Mouse (Mus musculus) heart, postnatal 25 days (tissue): ENCODE data around the gene Nacc2. TPM values are rescaled to one million over a fixed set of nuclear protein-coding genes. Genes with fewer than 3 reads are reported as not detected.

Experiments used
- DNase-seq: peaks from one replicate; pipeline ENCODE4 v3.0.0; 2022; ENCODE audit warnings: low spot score
- intact Hi-C: fragments of 180-260 bp; cut with DNase I; formaldehyde crosslinking; loops from one replicate; pipeline ENCODE4 v1.15.1; 2025
- total RNA-seq, 2 experiments: library from RNA; stranded (reverse); gene quantifications; 2 replicates each; pipeline ENCODE4 v1.2.3; 2021

Gene Nacc2
- total RNA-seq, result 10 to 100 TPM; 25.5 to 28.9 TPM

GRCm38 (mm10) chr2:26123079-26123648 is at the start of gene Nacc2:
TSS of gene Nacc2 (minus strand) at chr2:26123220.
- intact Hi-C loops, result loop anchor here (2.0 to 5.0 kb wide), 2 partner anchors 16 to 101 kb away; partner anchors contain the start of gene Ubac1
- no peak for DNase-seq

GRCm38 (mm10) chr2:26172166-26172565 is 49.1 kb upstream of the Nacc2 start:
- DNase-seq, result no peak
- intact Hi-C loops, result no loop called here

GRCm38 (mm10) chr2:26170376-26170775 is 47.4 kb upstream of the Nacc2 start:
- intact Hi-C loops, result no loop called here
- no peak for DNase-seq

GRCm38 (mm10) chr2:26168843-26169579 is 46.0 kb upstream of the Nacc2 start:
- intact Hi-C loops, result no loop called here
- no peak for DNase-seq

GRCm38 (mm10) chr2:26166890-26167289 is 43.9 kb upstream of the Nacc2 start:
- DNase-seq, result no peak
- intact Hi-C loops, result no loop called here

- DNase-seq, result no peak
- intact Hi-C loops, result loop anchor here (10.0 kb wide), 1 partner anchor 407 kb away; no protein-coding TSS in a partner anchor
These were observed 35.0 kb upstream of the Nacc2 start for GRCm38 (mm10) chr2:26158064-26158463.

GRCm38 (mm10) chr2:26156191-26156977 is 33.4 kb upstream of the Nacc2 start:
- no peak for DNase-seq
- intact Hi-C loops, result loop anchor here (10.0 kb wide), 1 partner anchor 408 kb away; no protein-coding TSS in a partner anchor

- intact Hi-C loops, result loop anchor here (2.0 to 10.0 kb wide), 2 partner anchors 71 to 409 kb away; no protein-coding TSS in a partner anchor
- no peak for DNase-seq
These were observed 32.7 kb upstream of the Nacc2 start for GRCm38 (mm10) chr2:26155737-26156136.

GRCm38 (mm10) chr2:26154586-26154985 is 31.6 kb upstream of the Nacc2 start:
- intact Hi-C loops, result loop anchor here (1.0 to 10.0 kb wide), 3 partner anchors 72 to 410 kb away; no protein-coding TSS in a partner anchor
- DNase-seq, result no peak

GRCm38 (mm10) chr2:26153909-26154340 is 30.9 kb upstream of the Nacc2 start:
- no peak for DNase-seq

GRCm38 (mm10) chr2:26153295-26153694 is 30.3 kb upstream of the Nacc2 start:
- no peak for DNase-seq
- intact Hi-C loops, result loop anchor here (10.0 kb wide), 1 partner anchor 412 kb away; no protein-coding TSS in a partner anchor

More at GRCm38 (mm10) chr2:26153909-26154340, 30.9 kb upstream of the Nacc2 start:
- intact Hi-C loops, result loop anchor here (1.0 to 10.0 kb wide), 3 partner anchors 73 to 411 kb away; no protein-coding TSS in a partner anchor

GRCm38 (mm10) chr2:26147706-26148370 is 24.8 kb upstream of the Nacc2 start:
- intact Hi-C loops, result no loop called here

GRCm38 (mm10) chr2:26146337-26147042 is 23.5 kb upstream of the Nacc2 start:
- intact Hi-C loops, result no loop called here

More at GRCm38 (mm10) chr2:26147706-26148370, 24.8 kb upstream of the Nacc2 start:
- DNase-seq, result no peak

GRCm38 (mm10) chr2:26145113-26145512 is 22.1 kb upstream of the Nacc2 start:
- no peak for DNase-seq
- intact Hi-C loops, result no loop called here

More at GRCm38 (mm10) chr2:26146337-26147042, 23.5 kb upstream of the Nacc2 start:
- no peak for DNase-seq

- intact Hi-C loops, result loop anchor here (5.0 kb wide), 1 partner anchor 302 kb away; no protein-coding TSS in a partner anchor
- DNase-seq, result no peak
These were observed 21.3 kb upstream of the Nacc2 start for GRCm38 (mm10) chr2:26144331-26144730.

GRCm38 (mm10) chr2:26143556-26143955 is 20.5 kb upstream of the Nacc2 start:
- intact Hi-C loops, result loop anchor here (5.0 kb wide), 1 partner anchor 301 kb away; no protein-coding TSS in a partner anchor

GRCm38 (mm10) chr2:26142986-26143385 is 20.0 kb upstream of the Nacc2 start:
- no peak for DNase-seq
- intact Hi-C loops, result loop anchor here (1.0 to 5.0 kb wide), 3 partner anchors 88 to 301 kb away; no protein-coding TSS in a partner anchor

More at GRCm38 (mm10) chr2:26143556-26143955, 20.5 kb upstream of the Nacc2 start:
- DNase-seq, result no peak

- intact Hi-C loops, result loop anchor here (1.0 to 5.0 kb wide), 3 partner anchors 87 to 300 kb away; no protein-coding TSS in a partner anchor
These were observed 19.0 kb upstream of the Nacc2 start for GRCm38 (mm10) chr2:26141893-26142635.

More at GRCm38 (mm10) chr2:26141893-26142635, 19.0 kb upstream of the Nacc2 start:
- no peak for DNase-seq
